Mouse (Mus musculus) forebrain, embryonic 10.5 days (tissue): ENCODE measurements around the gene Atp11a. TPM values are rescaled to one million over a fixed set of nuclear protein-coding genes. Genes with fewer than 3 reads are reported as not detected.
A peak's percentile ranks its signal among the peaks of the same experiment; 100 is the strongest.

Experiments
- DNase-seq: peaks from one replicate; pipeline ENCODE4 v3.0.0-alpha.2; 2017; ENCODE audit warnings: low spot score; ENCODE audit errors: extremely low spot score
- H3K27ac ChIP-seq: fragments of 300-500 bp; sonication (generic); 2 replicates; pipeline ENCODE4 v1.5.1; 2016; ENCODE audit warnings: mild to moderate bottlenecking
- H3K27me3 ChIP-seq: fragments of 300-500 bp; sonication (generic); 2 replicates; pipeline ENCODE4 v1.6.1; 2016; ENCODE audit warnings: mild to moderate bottlenecking; ENCODE audit not compliant: poor library complexity, severe bottlenecking
- H3K36me3 ChIP-seq: fragments of 300-500 bp; sonication (generic); replicated peaks from 2 replicates; pipeline ENCODE4 v1.6.1; 2016; ENCODE audit warnings: mild to moderate bottlenecking, moderate library complexity
- H3K4me1 ChIP-seq: fragments of 300-500 bp; sonication (generic); 2 replicates; pipeline ENCODE4 v1.6.1; 2016
- H3K4me3 ChIP-seq: fragments of 300-500 bp; sonication (generic); 2 replicates; pipeline ENCODE4 v1.5.1; 2016; ENCODE audit warnings: mild to moderate bottlenecking, moderate library complexity
- H3K9me3 ChIP-seq: fragments of 300-500 bp; sonication (generic); 2 replicates; pipeline ENCODE4 v1.6.1; 2016; ENCODE audit warnings: mild to moderate bottlenecking, moderate library complexity
- WGBS: fragments of 180-500 bp; shearing (Covaris S2); methylation state at CpG from one replicate; pipeline ENCODE4 v1.1.7; 2016; 5-methylcytosine and 5-hydroxymethylcytosine counted together
- polyA plus RNA-seq: library from polyadenylated mRNA; unstranded; fragments of >200 nt; fragmentation: Nextera tagmentation; extraction: Ambion mirVana; gene quantifications from 2 replicates; pipeline ENCODE4 v1.2.1, GENCODE M21; 2016

The Atp11a gene
- 9.2 and 9.6 TPM in 2 replicates for polyA plus RNA-seq

- Histone ChIP-seq H3K36me3 (peaks cover 2% of the 10 kb centered on the region), H3K4me3 (peak within 1 kb of the TSS; percentile 85), H3K27me3 (peaks cover 26% of the 10 kb centered on the region; the same call in 1 of the 2 replicates), H3K27ac (peak within 1 kb of the TSS; percentile 86), H3K9me3 (no peaks in the 10 kb centered on the region), H3K4me1 (peaks cover 35% of the 10 kb centered on the region)
- WGBS, result 7% methylated on average over 50 of the region's 62 CpGs
- peak; percentile 39 for DNase-seq
Measured at GRCm38 (mm10) chr8:12756391-12757157, at the start of gene Atp11a. Atp11a (plus strand) TSS chr8:12757014.

- no peaks in the 10 kb centered on the region for H3K27me3 ChIP-seq
- no peaks in the 10 kb centered on the region for H3K9me3 ChIP-seq
- no peak overlapping the region for H3K27ac ChIP-seq
- no peak for DNase-seq
- H3K36me3 ChIP-seq, result no peaks in the 10 kb centered on the region
- 87% methylated on average over 7 of the region's 7 CpGs for WGBS
- no peak overlapping the region for H3K4me3 ChIP-seq
- H3K4me1 ChIP-seq, result peaks cover 7% of the 10 kb centered on the region; the same call in 1 of the 2 replicates
Measured at GRCm38 (mm10) chr8:12711623-12712022, 45.2 kb upstream of the Atp11a start.

- H3K27ac ChIP-seq, result no peak overlapping the region
- no peaks in the 10 kb centered on the region for H3K9me3 ChIP-seq
- H3K36me3 ChIP-seq, result no peaks in the 10 kb centered on the region
- no peak overlapping the region for H3K4me3 ChIP-seq
- no peaks in the 10 kb centered on the region for H3K27me3 ChIP-seq
- DNase-seq, result no peak
- H3K4me1 ChIP-seq, result peaks cover 26% of the 10 kb centered on the region
- 87% methylated on average over 18 of the region's 18 CpGs for WGBS
Measured at GRCm38 (mm10) chr8:12715861-12716585, 40.8 kb upstream of the Atp11a start.

- WGBS, result 77% methylated on average over 9 of the region's 9 CpGs
- Histone ChIP-seq H3K27me3 (no peaks in the 10 kb centered on the region), H3K36me3 (no peaks in the 10 kb centered on the region), H3K4me1 (peaks cover 29% of the 10 kb centered on the region), H3K27ac (no peak overlapping the region), H3K4me3 (no peak overlapping the region), H3K9me3 (no peaks in the 10 kb centered on the region)
- no peak for DNase-seq
Measured at GRCm38 (mm10) chr8:12719091-12719490, 37.7 kb upstream of the Atp11a start.

- no peaks in the 10 kb centered on the region for H3K27me3 ChIP-seq
- 86% methylated on average over 4 of the region's 4 CpGs for WGBS
Measured at GRCm38 (mm10) chr8:12728644-12729043, 28.2 kb upstream of the Atp11a start.

GRCm38 (mm10) chr8:12730780-12731179 is 26.0 kb upstream of the Atp11a start:
- H3K36me3 ChIP-seq, result no peaks in the 10 kb centered on the region
- H3K27me3 ChIP-seq, result no peaks in the 10 kb centered on the region
- 41% methylated on average over 5 of the region's 5 CpGs for WGBS
- peaks cover 33% of the 10 kb centered on the region for H3K4me1 ChIP-seq
- peak overlapping the region; percentile 76 for H3K27ac ChIP-seq
- no peaks in the 10 kb centered on the region for H3K9me3 ChIP-seq
- DNase-seq, result peak; percentile 65
- no peak overlapping the region for H3K4me3 ChIP-seq

More at GRCm38 (mm10) chr8:12728644-12729043, 28.2 kb upstream of the Atp11a start:
- DNase-seq, result no peak
- H3K36me3 ChIP-seq, result no peaks in the 10 kb centered on the region
- H3K27ac ChIP-seq, result no peak overlapping the region
- H3K4me1 ChIP-seq, result peaks cover 19% of the 10 kb centered on the region
- H3K4me3 ChIP-seq, result no peak overlapping the region
- H3K9me3 ChIP-seq, result no peaks in the 10 kb centered on the region

- no peaks in the 10 kb centered on the region for H3K36me3 ChIP-seq
- H3K4me1 ChIP-seq, result peaks cover 33% of the 10 kb centered on the region
- H3K27ac ChIP-seq, result peak overlapping the region; percentile 76; the same call in 1 of the 2 replicates
- WGBS, result 99% methylated on average over 6 of the region's 6 CpGs
- H3K27me3 ChIP-seq, result no peaks in the 10 kb centered on the region
- H3K9me3 ChIP-seq, result no peaks in the 10 kb centered on the region
- DNase-seq, result no peak
- H3K4me3 ChIP-seq, result no peak overlapping the region
Measured at GRCm38 (mm10) chr8:12732431-12732830, 24.4 kb upstream of the Atp11a start.

GRCm38 (mm10) chr8:12739113-12739512 is 17.7 kb upstream of the Atp11a start:
- H3K9me3 ChIP-seq, result no peaks in the 10 kb centered on the region
- H3K4me1 ChIP-seq, result peaks cover 10% of the 10 kb centered on the region
- H3K36me3 ChIP-seq, result no peaks in the 10 kb centered on the region
- 92% methylated on average over 9 of the region's 9 CpGs for WGBS
- no peak for DNase-seq
- no peak overlapping the region for H3K27ac ChIP-seq
- H3K27me3 ChIP-seq, result no peaks in the 10 kb centered on the region
- H3K4me3 ChIP-seq, result no peak overlapping the region

- Histone ChIP-seq H3K4me1 (no peaks in the 10 kb centered on the region), H3K9me3 (peaks cover 17% of the 10 kb centered on the region; the same call in 1 of the 2 replicates), H3K36me3 (no peaks in the 10 kb centered on the region), H3K27ac (no peak overlapping the region), H3K4me3 (no peak overlapping the region), H3K27me3 (no peaks in the 10 kb centered on the region)
- WGBS, result 87% methylated on average over 4 of the region's 4 CpGs
- no peak for DNase-seq
Measured at GRCm38 (mm10) chr8:12743390-12743789, 13.4 kb upstream of the Atp11a start.

GRCm38 (mm10) chr8:12748183-12748582 is 8.6 kb upstream of the Atp11a start:
- 97% methylated on average over 3 of the region's 3 CpGs for WGBS
- Histone ChIP-seq H3K27ac (no peak overlapping the region), H3K4me3 (no peak overlapping the region), H3K27me3 (no peaks in the 10 kb centered on the region), H3K9me3 (peaks cover 17% of the 10 kb centered on the region; the same call in 1 of the 2 replicates), H3K36me3 (no peaks in the 10 kb centered on the region), H3K4me1 (no peaks in the 10 kb centered on the region)
- DNase-seq, result no peak

- 89% methylated on average over 7 of the region's 7 CpGs for WGBS
- Histone ChIP-seq H3K4me3 (no peak overlapping the region), H3K27ac (no peak overlapping the region), H3K9me3 (peaks cover 17% of the 10 kb centered on the region; the same call in 1 of the 2 replicates), H3K36me3 (no peaks in the 10 kb centered on the region), H3K27me3 (no peaks in the 10 kb centered on the region), H3K4me1 (no peaks in the 10 kb centered on the region)
- DNase-seq, result no peak
Measured at GRCm38 (mm10) chr8:12749116-12749515, 7.7 kb upstream of the Atp11a start.

GRCm38 (mm10) chr8:12753054-12753453 is 3.8 kb upstream of the Atp11a start:
- WGBS, result 85% methylated on average over 6 of the region's 6 CpGs
- Histone ChIP-seq H3K4me1 (peaks cover 25% of the 10 kb centered on the region), H3K36me3 (no peaks in the 10 kb centered on the region), H3K4me3 (no peak overlapping the region), H3K9me3 (no peaks in the 10 kb centered on the region), H3K27me3 (peaks cover 14% of the 10 kb centered on the region; the same call in 1 of the 2 replicates), H3K27ac (no peak overlapping the region)
- DNase-seq, result no peak

GRCm38 (mm10) chr8:12754115-12754514 is 2.7 kb upstream of the Atp11a start:
- Histone ChIP-seq H3K9me3 (no peaks in the 10 kb centered on the region), H3K27me3 (peaks cover 24% of the 10 kb centered on the region; the same call in 1 of the 2 replicates), H3K4me1 (peaks cover 35% of the 10 kb centered on the region), H3K4me3 (no peak overlapping the region), H3K27ac (no peak overlapping the region), H3K36me3 (no peaks in the 10 kb centered on the region)
- WGBS, result 87% methylated on average over 5 of the region's 5 CpGs
- no peak for DNase-seq
